Mouse (Mus musculus) brown adipose tissue, adult 24 weeks (tissue): ENCODE measurements around the gene Ube2q1. TPM values are rescaled to one million over a fixed set of nuclear protein-coding genes. Genes with fewer than 3 reads are reported as not detected.

Experiments
- H3K27ac ChIP-seq: fragments of 200-500 bp; replicated peaks from 2 replicates; pipeline ENCODE4 v1.5.1; 2012; ENCODE audit warnings: low read depth, mild to moderate bottlenecking, low read length
- H3K4me1 ChIP-seq: fragments of 200-500 bp; 2 replicates; pipeline ENCODE4 v1.6.1; 2012; ENCODE audit warnings: low read length, mixed read lengths; ENCODE audit not compliant: control insufficient read depth, insufficient read depth, insufficient read length
- H3K4me3 ChIP-seq: fragments of 200-500 bp; 2 replicates; pipeline ENCODE4 v1.5.1; 2012; ENCODE audit warnings: low read depth, mild to moderate bottlenecking, low read length, moderate library complexity; ENCODE audit not compliant: insufficient read depth
- polyA plus RNA-seq: library from polyadenylated mRNA; stranded (reverse); fragments of >200 nt; gene quantifications from 2 replicates; pipeline ENCODE4 v1.2.4, GENCODE M21; 2012; ENCODE audit not compliant: missing spikeins, insufficient read depth, insufficient read length

Gene Ube2q1
- 31.9 and 44.5 TPM in 2 replicates for polyA plus RNA-seq

GRCm38 (mm10) chr3:89772968-89773709, at the start of gene Ube2q1:
Ube2q1 (plus strand) TSS chr3:89773616.
- Histone ChIP-seq H3K27ac (peak within 1 kb of the TSS; percentile 69), H3K4me1 (peaks cover 11% of the 10 kb centered on the region)

GRCm38 (mm10) chr3:89727028-89727427, 46.4 kb upstream of the Ube2q1 start:
- H3K4me1 ChIP-seq = no peaks in the 10 kb centered on the region
- H3K27ac ChIP-seq = no peak overlapping the region
- H3K4me3 ChIP-seq = no peak overlapping the region

More at GRCm38 (mm10) chr3:89772968-89773709, at the start of gene Ube2q1:
- H3K4me3 ChIP-seq = peak within 1 kb of the TSS; percentile 81

DNA sequence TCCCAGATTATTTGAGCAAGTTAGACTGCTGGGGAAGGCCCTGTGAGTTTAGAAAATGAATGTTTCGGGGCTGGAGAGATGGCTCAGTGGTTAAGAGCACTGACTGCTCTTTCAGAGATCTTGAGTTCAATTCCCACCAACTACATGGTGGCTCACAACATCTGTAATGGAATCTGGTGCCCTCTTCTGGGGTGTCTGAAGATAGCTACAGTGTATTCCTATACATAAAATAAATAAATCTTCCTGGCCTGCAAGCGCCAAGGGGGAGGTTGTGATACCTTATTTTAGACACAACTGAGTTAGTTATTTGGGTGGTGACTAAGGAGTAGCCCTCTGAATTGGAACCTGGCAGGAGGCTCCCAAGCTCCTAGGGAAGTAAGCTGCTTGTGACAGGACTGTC, 44.6 kb upstream of the Ube2q1 start:
- Histone ChIP-seq H3K4me3 (no peak overlapping the region), H3K27ac (no peak overlapping the region), H3K4me1 (no peaks in the 10 kb centered on the region)

DNA sequence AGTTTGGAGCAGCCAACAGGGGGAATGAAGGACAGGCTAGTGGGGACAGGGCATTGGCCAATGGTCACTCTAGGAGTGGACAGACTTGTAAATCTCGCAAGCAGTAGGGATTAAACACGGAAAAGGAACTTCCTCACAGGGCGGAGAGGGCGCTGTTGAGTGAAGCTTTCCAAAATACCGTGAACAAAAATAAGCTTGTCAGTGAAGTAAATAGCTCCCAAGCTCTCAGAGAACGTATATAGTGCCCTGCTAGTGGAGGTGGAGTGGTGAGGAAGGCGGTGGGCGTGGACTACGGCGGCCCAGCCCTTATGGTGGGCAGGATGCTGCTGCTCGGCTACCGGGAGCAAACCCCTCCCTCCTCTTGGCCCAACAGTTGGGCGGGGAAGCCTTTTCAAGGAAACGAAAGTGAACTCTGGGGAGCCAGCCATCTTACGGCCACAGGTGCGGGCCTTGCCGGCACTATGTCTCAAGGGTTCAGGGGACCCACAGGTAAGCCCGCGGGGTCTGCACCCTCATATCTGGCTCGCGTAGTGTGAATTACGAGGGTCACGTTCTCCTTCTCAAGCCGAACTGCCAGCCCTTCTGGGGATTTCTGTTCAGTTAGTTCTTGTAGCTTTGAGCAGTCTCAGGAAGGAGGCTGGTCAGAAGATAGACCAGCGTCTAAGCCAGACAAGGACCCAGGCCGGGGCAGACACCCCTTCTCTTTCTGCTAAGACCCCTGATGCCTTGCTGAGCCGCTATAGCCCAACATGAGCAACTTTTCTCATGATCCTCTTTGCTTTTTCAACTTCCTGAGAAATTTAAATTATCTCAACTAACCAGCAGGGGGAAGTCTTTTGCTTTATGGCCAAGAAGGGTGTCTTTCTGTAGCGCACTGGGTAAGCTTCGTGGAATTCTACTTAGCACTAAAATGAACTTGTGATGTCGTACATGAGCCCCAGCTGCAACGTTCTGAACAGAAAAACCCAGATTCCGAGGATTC, 42.8 kb upstream of the Ube2q1 start:
- peak overlapping the region; percentile 81 for H3K27ac ChIP-seq
- H3K4me1 ChIP-seq = no peaks in the 10 kb centered on the region
- peak overlapping the region; percentile 85 for H3K4me3 ChIP-seq

GRCm38 (mm10) chr3:89732091-89732490, 41.3 kb upstream of the Ube2q1 start:
- Histone ChIP-seq H3K4me1 (no peaks in the 10 kb centered on the region), H3K4me3 (no peak overlapping the region), H3K27ac (no peak overlapping the region)

GRCm38 (mm10) chr3:89738509-89738908, 34.9 kb upstream of the Ube2q1 start:
- H3K4me1 ChIP-seq = no peaks in the 10 kb centered on the region
- no peak overlapping the region for H3K4me3 ChIP-seq
- no peak overlapping the region for H3K27ac ChIP-seq

GRCm38 (mm10) chr3:89752307-89752706, 21.1 kb upstream of the Ube2q1 start:
- no peak overlapping the region for H3K27ac ChIP-seq
- H3K4me1 ChIP-seq = no peaks in the 10 kb centered on the region
- no peak overlapping the region for H3K4me3 ChIP-seq

DNA sequence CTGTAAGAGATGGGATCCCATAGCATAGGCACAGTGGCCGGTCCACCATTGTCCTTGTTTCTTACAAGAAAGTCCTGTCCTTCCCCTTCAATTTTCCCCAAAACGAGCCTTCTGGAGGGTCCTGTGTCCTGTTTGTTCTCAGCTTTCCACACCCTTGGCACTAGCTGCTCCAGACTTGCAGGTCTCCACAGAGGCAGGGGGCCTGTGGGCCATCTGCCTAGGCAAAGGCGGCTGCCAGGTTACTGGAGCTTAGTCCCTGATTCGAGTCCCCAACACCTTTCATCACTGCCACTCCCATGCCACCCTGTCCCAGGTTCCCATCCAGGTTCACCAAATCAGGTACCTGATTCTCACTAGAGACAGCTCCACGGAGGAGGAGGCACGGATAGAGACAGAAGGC, 18.1 kb upstream of the Ube2q1 start:
- Histone ChIP-seq H3K4me1 (no peaks in the 10 kb centered on the region), H3K4me3 (no peak overlapping the region), H3K27ac (no peak overlapping the region)

DNA sequence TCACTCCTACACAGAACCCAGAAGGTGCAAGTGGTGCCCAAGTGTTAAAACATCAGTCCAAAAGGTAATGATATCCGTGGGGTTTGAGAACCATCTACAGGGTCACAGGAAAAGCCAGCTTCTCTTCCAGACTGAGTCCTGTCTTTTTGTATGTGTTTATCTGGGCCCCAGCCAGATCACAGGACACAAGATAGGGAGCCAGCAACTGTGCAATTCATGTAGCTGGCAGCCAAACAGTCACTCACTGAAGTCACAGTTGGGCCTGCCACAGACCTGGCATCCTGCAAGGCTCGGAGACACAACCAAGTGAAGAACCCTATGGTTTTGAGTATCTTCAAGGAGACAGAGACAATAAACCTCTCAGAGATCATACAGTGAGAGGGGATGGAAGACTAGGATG, 15.6 kb upstream of the Ube2q1 start:
- Histone ChIP-seq H3K4me3 (no peak overlapping the region), H3K27ac (no peak overlapping the region), H3K4me1 (no peaks in the 10 kb centered on the region)

DNA sequence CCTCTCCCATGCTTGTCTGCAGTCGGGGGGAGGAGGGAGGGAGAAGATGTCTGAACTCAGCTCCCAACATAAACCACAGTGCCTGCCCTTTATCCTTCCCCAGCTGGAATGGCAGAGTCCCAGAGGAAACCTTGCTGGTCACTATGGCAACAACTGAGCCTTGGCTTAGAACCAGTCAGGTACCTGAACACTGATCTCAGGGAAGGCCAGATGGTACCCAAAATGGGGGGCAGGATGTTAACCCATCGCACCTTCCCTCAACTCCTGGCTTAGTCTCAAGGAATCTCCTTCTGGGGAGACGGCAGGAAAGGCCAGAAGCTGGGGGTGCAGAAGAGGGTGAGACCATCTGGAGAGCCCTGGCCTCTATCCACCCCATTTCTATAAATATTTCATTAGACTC, 13.6 kb upstream of the Ube2q1 start:
- no peak overlapping the region for H3K27ac ChIP-seq
- H3K4me3 ChIP-seq = no peak overlapping the region
- H3K4me1 ChIP-seq = no peaks in the 10 kb centered on the region

GRCm38 (mm10) chr3:89764119-89764724, 9.2 kb upstream of the Ube2q1 start, which contains the start of gene Chrnb2:
Chrnb2 (minus strand) TSS chr3:89764632.
- H3K27ac ChIP-seq = no peak within 1 kb of the TSS
- no peaks in the 10 kb centered on the region for H3K4me1 ChIP-seq
- H3K4me3 ChIP-seq = no peak within 1 kb of the TSS

GRCm38 (mm10) chr3:89769584-89769983, 3.8 kb upstream of the Ube2q1 start:
- H3K27ac ChIP-seq = no peak overlapping the region
- peaks cover 3% of the 10 kb centered on the region; the same call in 1 of the 2 replicates for H3K4me1 ChIP-seq
- no peak overlapping the region for H3K4me3 ChIP-seq

DNA sequence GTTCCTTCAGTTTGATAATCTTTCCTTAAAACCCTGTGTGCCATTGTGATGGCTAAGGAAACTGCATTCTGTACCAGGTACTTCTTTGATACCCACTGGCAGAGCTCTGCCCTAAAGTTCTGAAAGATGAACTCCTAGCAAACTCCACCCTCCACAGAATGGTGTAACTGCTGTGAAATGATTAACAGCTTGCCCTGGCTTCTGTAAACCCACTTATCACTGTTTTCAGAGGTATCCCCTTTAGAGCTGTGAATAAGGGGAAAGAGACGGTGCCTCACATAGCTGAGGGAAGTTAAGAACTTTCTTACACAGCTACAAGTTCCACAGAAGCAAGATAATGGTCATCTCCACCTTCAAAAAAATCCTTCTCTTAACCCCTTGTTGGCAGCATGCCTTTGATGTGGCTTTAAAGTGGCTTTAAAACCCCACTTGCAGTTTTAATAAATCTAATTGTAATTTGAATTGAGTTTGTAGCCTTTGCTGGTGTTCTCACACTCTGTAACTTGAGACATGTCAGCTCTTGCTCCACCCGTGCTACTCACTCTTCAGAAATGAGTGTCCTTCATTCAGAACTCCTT, 2.9 kb upstream of the Ube2q1 start:
- H3K27ac ChIP-seq = no peak overlapping the region
- H3K4me3 ChIP-seq = no peak overlapping the region
- H3K4me1 ChIP-seq = peaks cover 11% of the 10 kb centered on the region

- H3K27ac ChIP-seq = peak overlapping the region; percentile 69
- H3K4me1 ChIP-seq = peaks cover 11% of the 10 kb centered on the region
- peak overlapping the region; percentile 72 for H3K4me3 ChIP-seq
Measured at GRCm38 (mm10) chr3:89772588-89772967, 838 bp upstream of the Ube2q1 start.
